Mouse (Mus musculus) liver (tissue): ENCODE results near the gene Drd4.

Source experiments
- DNase-seq: peaks from one replicate; pipeline ENCODE4 v3.0.0-alpha.2; 2020; ENCODE audit warnings: mixed read lengths

Drd4 gene

DNA sequence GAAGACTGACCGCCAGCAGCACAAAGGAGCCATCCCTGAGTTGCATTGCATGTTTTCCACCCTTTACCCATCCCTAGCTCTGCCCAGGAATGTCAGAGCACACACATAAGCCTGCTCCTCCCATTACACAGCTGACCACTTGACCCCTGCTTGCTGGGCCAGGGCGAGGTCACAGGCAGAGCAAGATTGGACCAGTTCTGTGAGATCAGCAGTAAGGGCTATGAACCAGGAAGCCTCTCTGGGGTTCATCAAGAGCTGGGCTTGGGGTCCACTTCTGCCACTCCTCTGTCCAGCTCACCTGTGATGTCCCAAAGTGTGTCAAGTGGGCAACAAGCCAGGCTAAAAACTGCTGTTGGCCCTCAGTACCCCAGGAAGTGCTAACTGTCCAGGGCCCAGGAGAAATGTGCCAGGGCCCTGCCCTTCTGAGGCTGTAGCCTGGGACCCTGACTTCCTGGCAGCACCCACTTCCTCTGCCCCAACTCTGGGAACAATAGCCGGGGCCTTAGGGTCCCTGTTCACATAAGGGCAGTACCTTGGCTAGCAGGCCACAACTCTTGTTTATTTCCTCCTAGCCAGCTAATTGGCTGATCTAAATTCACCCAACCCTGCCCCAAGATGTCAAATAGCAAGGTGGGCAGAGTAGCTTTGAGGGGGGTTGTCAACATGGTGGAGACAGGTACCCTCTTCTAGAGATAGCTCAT lies 46.1 kb downstream of the Drd4 start:
- DNase-seq = no peak

DNA sequence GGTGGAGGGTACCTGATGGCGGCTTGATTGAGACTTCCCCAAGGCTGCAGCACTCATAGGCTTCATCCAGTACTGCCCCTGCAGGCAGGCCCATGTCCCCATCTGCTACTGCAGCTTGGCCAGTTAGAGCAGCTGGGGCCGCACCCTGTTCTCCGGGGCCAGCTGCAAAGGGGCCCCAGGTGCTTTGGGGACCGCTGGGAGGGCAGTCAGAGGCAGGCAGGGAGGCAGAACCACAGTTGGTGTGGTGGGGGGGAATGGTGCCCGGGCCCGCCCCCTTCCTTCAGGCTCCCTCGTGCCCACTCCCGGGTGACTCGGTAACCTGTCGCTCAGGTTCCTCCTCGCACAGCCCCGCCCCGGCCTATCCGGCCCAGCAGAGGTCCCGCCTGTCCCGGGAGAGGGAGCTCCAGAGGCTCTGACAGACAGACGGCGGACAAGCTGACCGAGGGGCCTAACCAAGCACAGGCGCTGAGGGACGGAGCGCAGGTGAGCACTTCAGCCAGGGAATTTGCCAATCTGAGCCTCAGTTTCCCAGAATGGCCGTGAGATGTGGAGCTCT lies 46.8 kb downstream of the Drd4 start, which contains the start of gene Eps8l2:
Eps8l2 (plus strand) TSS at position 305 of the 556 bp plus-strand sequence.
- peak; percentile 70 for DNase-seq

DNA sequence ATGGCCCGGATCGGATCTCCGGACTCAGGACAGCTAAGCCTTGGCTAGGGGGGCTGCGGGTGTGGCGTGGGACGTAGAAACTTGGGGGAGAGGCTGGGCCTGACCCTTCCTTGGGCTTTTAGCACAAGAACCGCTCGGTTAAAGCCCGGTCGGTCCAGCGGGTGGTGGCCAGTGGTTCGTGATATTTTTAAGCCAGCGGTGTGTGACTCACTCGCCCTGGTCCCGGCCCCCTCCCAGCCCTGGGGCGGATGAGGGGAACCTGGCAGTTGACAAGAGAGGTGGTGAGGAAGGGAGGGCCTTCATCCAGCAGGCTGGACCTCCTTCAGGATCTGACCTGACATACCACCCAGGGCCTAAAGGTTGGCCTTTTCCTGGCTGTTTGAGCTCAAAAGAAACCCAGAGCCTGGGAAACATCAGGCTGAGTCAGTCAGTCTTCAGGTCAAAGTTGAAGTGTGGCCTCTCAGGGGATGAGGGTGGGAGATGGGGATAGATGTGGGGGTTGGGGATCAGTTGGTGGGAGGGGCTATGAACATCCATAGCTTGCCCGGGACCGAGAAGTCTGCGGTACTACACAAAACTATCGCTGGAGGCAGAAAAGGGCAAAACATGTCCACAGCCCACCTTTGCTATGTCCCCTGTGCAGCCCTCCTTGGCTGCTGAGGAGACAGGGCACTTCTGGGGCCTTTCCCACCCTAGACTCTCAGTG lies 47.6 kb downstream of the Drd4 start:
- DNase-seq = no peak

DNA sequence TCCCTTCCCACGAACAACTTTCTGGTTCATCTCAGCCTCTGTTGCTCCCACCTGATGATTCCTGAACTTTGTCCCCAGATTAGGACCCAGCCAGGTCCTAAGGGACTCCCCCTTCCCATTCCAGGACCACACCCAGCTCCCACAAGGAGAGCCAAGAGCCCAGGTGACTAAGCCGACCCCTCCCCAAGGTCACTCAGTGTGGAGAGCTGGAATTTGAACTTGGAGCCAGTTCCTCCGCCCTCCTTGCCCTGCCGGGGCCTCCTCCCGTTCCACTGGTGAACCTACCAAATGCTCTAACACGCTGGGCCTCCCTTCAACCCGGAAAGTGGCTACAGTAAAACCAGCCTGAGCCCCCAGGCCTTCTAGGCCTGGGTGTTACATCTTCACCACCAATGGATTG lies 48.2 kb downstream of the Drd4 start:
- no peak for DNase-seq

DNA sequence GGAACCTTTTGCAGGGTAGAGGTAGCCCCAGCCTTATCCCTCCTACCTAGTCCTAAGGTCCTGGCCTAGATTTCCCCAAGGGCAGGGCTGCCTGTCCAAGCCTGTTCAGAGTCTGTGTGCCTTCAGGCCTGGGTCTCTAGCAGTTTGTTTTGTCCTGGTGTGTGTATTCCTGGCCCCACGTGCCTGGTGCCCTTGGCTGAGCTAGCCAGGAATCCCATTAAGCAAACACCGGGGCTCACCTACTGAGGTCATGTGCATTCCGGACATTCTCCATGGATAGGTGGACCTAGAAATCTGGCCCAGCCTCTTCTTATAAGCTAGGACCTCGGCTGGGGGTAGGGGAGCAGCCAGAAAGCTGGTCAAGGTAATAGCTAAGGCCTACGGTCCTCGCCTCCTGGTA lies 48.7 kb downstream of the Drd4 start:
- DNase-seq = peak; percentile 38

DNA sequence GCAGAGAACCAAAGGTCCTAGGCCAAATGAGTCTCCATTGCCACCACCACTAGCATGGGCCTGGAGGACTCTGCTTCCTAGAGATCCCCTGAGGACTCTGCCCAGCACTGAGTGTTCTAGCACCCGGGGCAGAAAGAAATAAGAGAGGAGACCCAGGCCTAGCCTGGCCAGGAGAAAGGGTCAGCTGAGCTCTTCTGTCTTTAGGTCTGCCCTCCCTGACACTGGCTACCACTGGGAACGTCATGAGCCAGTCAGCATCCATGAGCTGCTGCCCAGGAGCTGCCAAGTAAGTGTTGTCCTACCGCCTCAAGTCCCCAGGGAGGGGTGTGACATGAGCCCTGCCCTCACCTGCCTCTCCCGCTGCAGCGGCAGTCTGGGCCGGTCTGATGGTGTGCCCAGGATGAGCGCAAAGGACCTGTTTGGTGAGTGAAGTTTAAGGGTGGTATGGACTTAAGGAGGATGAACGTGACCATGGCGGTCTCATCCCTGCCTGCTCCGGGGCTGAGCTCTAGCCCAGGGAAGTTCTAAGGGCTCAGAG lies 50.0 kb downstream of the Drd4 start:
- DNase-seq = no peak

DNA sequence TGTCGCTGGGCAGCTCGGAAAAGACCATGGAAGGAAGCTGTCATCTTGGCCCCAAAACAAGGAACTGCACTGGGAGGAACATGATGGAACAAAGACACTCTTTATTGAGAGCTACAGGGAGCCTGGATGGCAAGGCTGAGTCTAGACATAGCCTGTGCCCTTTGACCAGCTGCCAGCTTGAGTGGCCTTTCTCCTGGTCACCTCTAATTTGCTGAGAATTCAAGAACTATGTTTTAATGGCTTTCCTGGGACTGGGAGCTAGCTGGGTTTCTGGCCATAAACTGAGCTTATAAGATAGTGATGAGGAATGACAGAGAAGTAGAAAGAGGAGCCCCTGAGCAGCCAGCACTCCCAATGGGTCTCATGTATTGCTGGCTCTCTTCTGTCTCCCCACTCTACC lies 51.4 kb downstream of the Drd4 start:
- no peak for DNase-seq

DNA sequence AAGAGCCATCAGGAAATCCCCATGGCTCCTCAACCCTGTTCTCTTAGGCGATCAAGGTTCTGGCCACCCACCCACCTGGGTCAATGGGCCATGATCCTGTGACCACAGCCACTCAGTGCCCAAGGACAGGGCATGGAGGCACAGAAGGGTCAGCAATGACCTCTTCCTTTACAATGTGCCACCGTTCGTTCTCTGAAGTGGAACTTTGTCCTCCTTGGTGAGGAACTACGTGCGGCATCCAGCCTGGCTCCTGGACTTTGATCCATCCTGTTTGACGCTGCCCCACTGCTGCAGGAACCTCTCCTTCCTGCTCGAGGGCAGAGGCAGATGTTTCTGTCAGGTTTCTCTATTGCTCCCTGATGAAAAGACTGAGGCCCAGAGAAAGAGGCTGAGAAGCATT lies 51.9 kb downstream of the Drd4 start:
- no peak for DNase-seq

DNA sequence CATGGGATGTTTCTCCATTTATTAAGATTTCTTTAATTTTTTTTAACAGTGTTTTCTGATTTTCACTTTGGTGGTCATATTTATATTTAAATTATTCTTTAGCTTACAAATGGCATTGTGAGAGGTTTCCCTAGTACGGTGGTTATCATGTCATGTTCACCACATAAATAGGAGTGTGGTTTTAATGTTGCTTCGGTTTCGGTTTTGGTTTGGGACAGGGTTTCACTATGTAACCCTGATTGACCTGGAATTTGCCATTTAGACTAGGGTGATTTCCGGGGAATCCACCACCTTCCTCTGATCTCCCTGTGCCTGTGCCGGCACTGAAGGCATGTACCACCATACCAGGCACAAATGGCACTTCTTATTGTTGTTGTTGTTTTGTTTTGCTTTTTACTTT lies 53.0 kb downstream of the Drd4 start:
- no peak for DNase-seq
